Mouse (Mus musculus) limb, embryonic 13.5 days (tissue): Measurements from ENCODE around the gene Gm20908. TPM values are rescaled to one million over a fixed set of nuclear protein-coding genes. Genes with fewer than 3 reads are reported as not detected.
"Not testable (repeated sequence)": the region's sequence is repeated elsewhere in the genome, so short reads cannot be mapped to it uniquely, and the experiment has no call there.

Experiments
- ATAC-seq: fragments of 200-750 bp; cut with Nextera tagmentation; 2 replicates; pipeline ENCODE4 v1.8.0; 2017; ENCODE audit warnings: low read depth, moderate number of reproducible peaks, moderate TSS enrichment; ENCODE audit not compliant: low FRiP score
- H3K27ac ChIP-seq: fragments of 300-500 bp; sonication (generic); 2 replicates; pipeline ENCODE4 v1.5.1; 2015; ENCODE audit warnings: inconsistent platforms, mild to moderate bottlenecking, moderate library complexity
- H3K27me3 ChIP-seq: fragments of 300-500 bp; sonication (generic); 2 replicates; pipeline ENCODE4 v1.6.1; 2015; ENCODE audit warnings: mild to moderate bottlenecking, inconsistent platforms
- H3K36me3 ChIP-seq: fragments of 300-500 bp; sonication (generic); 2 replicates; pipeline ENCODE4 v1.6.1; 2015; ENCODE audit warnings: inconsistent platforms, mild to moderate bottlenecking, moderate library complexity
- H3K4me1 ChIP-seq: fragments of 300-500 bp; sonication (generic); 2 replicates; pipeline ENCODE4 v1.6.1; 2015; ENCODE audit warnings: inconsistent platforms
- H3K4me2 ChIP-seq: fragments of 300-500 bp; sonication (generic); replicated peaks from 2 replicates; pipeline ENCODE4 v1.6.1; 2015; ENCODE audit warnings: inconsistent platforms, mild to moderate bottlenecking, moderate library complexity
- H3K4me3 ChIP-seq: fragments of 300-500 bp; sonication (generic); 2 replicates; pipeline ENCODE4 v1.5.1; 2015; ENCODE audit warnings: moderate library complexity, mild to moderate bottlenecking, inconsistent platforms
- H3K9ac ChIP-seq: fragments of 300-500 bp; sonication (generic); 2 replicates; pipeline ENCODE4 v1.6.1; 2015; ENCODE audit warnings: mild to moderate bottlenecking, inconsistent platforms
- H3K9me3 ChIP-seq: fragments of 300-500 bp; sonication (generic); 2 replicates; pipeline ENCODE4 v1.6.1; 2016; ENCODE audit warnings: inconsistent platforms
- WGBS: fragments of 180-500 bp; shearing (Covaris S2); methylation state at CpG from one replicate; pipeline ENCODE4 v1.1.7; 2015; 5-methylcytosine and 5-hydroxymethylcytosine counted together
- polyA plus RNA-seq: library from polyadenylated mRNA; unstranded; fragments of >200 nt; fragmentation: Nextera tagmentation; extraction: Ambion mirVana; gene quantifications from 2 replicates; pipeline ENCODE4 v1.2.1, GENCODE M21; 2015

Gene Gm20908
- polyA plus RNA-seq, result not detected in 2 replicates

GRCm38 (mm10) chrY:64472966-64473365 lies at the start of gene Gm20908:
Gene Gm20908, plus strand, starts transcription at chrY:64473266.
- no CpG with 5 or more reads among the region's 6 CpGs for WGBS
- not testable (repeated sequence) for H3K4me3 ChIP-seq, H3K27ac ChIP-seq, H3K36me3 ChIP-seq, H3K4me1 ChIP-seq, H3K27me3 ChIP-seq, H3K9me3 ChIP-seq, H3K4me2 ChIP-seq, ATAC-seq, H3K9ac ChIP-seq
